Mouse (Mus musculus): ENCODE results near the gene Nudt15.
"Not testable (repeated sequence)": the region's sequence is repeated elsewhere in the genome, so short reads cannot be mapped to it uniquely, and the experiment has no call there.

Gene Nudt15

DNA sequence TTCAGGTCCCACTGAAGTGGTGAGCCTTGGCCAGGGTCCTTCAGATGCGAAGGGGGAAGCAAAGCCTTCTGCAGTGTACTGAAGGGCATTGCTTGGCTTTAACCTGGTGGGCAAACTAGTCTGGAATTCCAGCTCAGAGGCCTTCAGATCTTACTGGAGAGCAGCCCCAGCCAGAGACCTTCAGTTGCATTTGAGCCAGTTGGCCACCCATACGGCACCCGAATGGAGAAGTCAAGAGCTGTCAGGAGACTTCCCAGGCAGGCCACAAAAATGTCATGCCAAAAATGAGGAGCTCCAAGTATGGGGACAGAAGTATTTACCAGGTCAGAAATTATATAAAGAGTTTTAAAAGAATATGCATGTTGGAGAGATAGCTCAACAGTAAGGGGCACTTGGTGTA, at the start of gene Nudt15:
TSS of gene Nudt15 (minus strand) at position 192 of the 400 bp plus-strand sequence.
- DNase-seq (ENCODE audit: low read depth) = no peak

GRCm38 (mm10) chr14:73592166-73592565, 44.1 kb upstream of the Nudt15 start:
- DNase-seq (ENCODE audit: low read depth) = no peak

- DNase-seq (ENCODE audit: low read depth) = no peak
These were observed 40.0 kb upstream of the Nudt15 start for GRCm38 (mm10) chr14:73588080-73588479.

GRCm38 (mm10) chr14:73576336-73576735, 28.3 kb upstream of the Nudt15 start:
- DNase-seq (ENCODE audit: low read depth) = no peak

GRCm38 (mm10) chr14:73574053-73574452, 26.0 kb upstream of the Nudt15 start:
- no peak for DNase-seq (ENCODE audit: low read depth)

DNA sequence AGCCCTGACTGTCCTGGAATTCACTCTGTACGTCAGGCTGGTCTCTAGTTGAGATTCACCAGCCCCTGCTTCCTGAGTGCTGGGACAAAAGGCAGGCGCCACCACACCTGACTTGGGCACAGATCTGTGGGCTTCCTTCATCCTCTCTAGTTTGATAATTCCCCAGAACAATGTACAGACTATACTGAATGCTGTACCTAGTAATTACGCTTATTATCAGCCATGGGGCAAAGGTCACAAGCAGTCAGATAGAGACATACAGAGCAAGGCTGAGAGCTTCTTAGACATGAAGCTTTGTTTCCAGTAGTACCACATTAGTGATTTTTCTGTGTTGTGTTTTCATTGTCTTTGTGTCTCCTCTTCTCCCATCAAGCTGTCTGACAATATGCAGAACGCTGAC, 23.1 kb upstream of the Nudt15 start:
- DNase-seq (ENCODE audit: low read depth) = no peak

- DNase-seq (ENCODE audit: low read depth) = not testable (repeated sequence)
These were observed 21.8 kb upstream of the Nudt15 start for GRCm38 (mm10) chr14:73569831-73570230.

- no peak for DNase-seq (ENCODE audit: low read depth)
These were observed 5.2 kb upstream of the Nudt15 start for GRCm38 (mm10) chr14:73553122-73553696.

- peak; percentile 85 for DNase-seq (ENCODE audit: low read depth)
These were observed 4.5 kb upstream of the Nudt15 start for GRCm38 (mm10) chr14:73552341-73553121.

DNA sequence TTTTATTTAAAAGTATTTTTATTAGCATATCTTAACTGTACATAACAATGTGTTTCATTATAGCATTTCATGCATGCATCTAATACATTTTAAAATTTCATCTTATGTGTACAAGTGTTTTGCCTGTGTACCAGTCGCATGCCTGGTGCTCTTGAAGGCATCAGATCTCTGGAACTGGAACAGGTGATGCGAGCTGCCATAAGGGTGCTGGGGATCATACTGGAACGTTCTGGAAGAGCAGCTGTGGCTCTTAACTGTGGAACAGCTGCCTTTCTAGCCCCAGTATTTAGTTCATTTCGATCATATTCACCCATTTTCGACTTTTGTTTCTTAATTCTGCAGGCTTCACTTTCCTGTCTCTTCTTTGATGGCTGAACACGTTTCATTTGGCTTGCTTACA, 3.1 kb upstream of the Nudt15 start:
- no peak for DNase-seq (ENCODE audit: low read depth)

DNA sequence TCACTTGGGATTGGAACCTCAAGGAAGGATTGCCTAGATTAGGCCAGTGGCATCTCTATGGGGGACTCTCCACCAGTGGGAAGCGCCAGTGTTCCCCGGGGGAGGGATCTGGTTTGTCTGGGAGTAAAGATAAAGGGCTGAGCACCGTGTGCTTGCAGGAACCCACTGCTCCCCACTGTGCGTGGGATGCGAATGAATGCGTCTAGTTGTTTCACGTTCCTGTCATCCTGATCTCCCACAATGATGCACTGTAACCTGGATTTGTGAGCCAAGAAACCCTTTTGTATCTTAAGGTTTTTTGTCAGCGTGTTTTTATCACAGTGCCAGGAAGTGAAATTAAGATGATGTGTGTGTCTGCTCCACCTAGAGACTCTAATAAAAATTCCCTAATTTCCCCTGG, 2.7 kb upstream of the Nudt15 start:
- no peak for DNase-seq (ENCODE audit: low read depth)

- no peak for DNase-seq (ENCODE audit: low read depth)
These were observed 2.2 kb upstream of the Nudt15 start for GRCm38 (mm10) chr14:73550291-73550690.

DNA sequence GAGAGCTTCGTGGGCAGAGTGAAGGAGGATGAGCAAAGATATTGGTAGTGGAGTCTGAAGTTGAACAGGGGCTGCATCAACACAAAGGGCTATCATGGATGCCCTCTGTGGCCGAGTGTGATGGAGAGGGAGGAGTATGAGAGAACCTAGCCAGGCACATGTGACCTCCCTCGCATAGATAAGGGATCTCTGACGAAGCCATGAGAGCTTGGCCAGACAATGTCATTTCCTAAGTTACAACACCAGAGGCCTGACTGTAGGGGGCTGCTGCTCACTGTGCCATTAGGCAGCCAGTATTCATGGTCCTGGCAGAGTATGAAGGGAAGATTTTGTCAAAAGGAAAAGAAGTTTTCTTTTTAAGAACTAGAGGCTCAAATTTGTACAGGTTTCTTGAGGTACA, 1.0 kb downstream of the Nudt15 start:
- DNase-seq (ENCODE audit: low read depth) = no peak

DNA sequence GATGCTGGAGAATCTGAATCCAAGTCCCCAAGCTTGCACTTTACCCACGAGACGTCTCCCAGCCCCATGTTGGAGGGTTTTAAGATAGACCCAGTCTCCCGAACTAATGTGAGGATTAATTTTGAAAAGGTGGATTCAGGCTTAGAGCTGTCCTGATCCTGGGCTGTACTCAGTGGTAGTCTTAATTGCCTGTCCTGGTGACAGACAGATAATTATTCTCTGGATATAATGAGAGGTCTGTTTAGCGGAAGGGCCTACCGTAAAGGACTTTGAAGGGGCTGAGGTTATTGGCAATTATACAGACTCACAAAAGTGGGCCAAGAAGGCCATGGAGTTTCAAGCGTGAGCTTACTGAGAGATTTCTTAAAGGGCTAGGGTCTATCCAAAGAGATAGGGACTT, 4.3 kb downstream of the Nudt15 start:
- no peak for DNase-seq (ENCODE audit: low read depth)

- DNase-seq (ENCODE audit: low read depth) = no peak
These were observed 12.4 kb downstream of the Nudt15 start for GRCm38 (mm10) chr14:73535641-73536040.

GRCm38 (mm10) chr14:73533755-73534465, 14.1 kb downstream of the Nudt15 start:
- DNase-seq (ENCODE audit: low read depth) = no peak

DNA sequence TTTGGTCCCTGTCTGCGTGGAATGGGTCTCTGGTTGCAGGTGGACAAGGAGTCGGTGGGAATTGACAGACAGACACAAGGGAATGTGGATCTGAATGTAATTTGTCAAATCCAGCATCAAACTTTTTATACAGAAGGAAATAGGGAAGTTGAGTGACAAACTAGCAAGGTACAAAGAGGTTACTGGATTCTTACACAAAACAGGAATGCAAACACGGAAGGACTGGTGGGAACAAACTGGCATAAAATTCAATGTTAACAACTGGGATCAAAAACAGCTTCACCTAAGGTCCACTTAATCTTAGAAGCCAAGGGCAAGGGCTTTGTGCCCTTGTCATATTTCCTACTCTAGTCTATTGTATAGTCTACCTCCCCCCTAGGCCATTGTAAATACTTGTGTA, 19.4 kb downstream of the Nudt15 start:
- DNase-seq (ENCODE audit: low read depth) = not testable (repeated sequence)

- DNase-seq (ENCODE audit: low read depth) = peak; percentile 94
These were observed 23.1 kb downstream of the Nudt15 start, which contains the start of gene Sucla2 for GRCm38 (mm10) chr14:73524766-73525448. Gene Sucla2, plus strand, starts transcription at chr14:73525319.

DNA sequence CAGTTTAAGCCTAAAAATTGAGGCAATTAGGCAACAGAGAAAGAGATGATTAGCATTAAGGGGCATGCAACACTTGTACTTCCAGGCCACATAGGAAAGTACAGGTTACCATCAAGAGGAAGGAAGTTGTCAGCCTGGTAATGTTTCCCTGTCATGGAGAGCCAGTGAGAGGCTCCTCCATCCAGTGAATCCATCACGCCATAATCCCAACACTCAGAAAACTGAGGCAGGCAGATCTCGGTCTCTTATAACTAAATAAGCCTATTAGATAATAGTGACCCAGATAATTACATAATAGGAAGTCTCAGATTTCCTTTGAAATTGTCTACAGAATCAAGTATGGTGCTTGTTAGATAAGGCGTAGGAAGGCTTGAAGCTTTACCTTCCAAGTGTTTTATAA, 23.9 kb downstream of the Nudt15 start:
- no peak for DNase-seq (ENCODE audit: low read depth)

DNA sequence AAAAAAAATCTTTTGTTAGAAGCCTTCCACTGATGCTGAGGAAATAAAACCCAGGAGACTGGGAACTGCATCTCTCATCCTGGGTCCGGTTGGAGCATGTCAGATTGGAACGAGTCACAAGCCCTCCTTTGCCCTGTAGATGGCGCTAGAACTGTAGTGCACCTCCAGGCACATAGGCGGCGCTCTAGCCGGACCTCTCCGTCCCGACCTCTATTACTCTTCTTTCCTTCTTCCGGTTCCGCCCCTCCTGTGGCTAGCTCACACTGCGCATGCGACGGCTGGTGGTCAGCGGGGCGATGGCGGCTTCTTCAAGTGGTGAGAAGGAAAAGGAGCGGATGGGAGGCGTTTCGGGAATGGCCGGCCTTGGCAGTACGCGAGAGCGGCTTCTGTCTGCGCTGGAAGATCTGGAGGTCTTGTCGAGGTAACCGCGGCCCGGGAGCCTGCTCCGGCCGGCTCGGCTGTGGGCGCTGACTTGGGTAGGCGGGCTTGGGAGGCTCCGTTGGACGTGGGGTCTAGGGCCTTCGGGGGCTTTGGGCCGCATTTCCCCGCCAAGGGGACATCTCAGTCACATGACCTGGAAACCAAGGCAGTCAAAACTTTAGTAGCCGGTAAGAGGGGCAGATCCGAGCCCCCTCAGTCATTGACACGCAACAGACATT, 38.1 kb downstream of the Nudt15 start, which contains the start of gene Med4:
TSS of gene Med4 (plus strand) at position 261 of the 659 bp plus-strand sequence.
- peak; percentile 86 for DNase-seq (ENCODE audit: low read depth)

- no peak for DNase-seq (ENCODE audit: low read depth)
These were observed 39.2 kb downstream of the Nudt15 start for GRCm38 (mm10) chr14:73508630-73509395.

Measured in c-Kit-positive CD71-positive TER-119-negative erythroid progenitor cells, embryonic 14.5 days (primary cell).